ENCODE assay signal across 9 mouse cellular contexts in genomic region chr2:152639406-152640113, GRCm38 (mm10). TPM values are rescaled to one million over a fixed set of nuclear protein-coding genes. Genes with fewer than 3 reads are reported as not detected.
A peak's percentile ranks its signal among the peaks of the same experiment; 100 is the strongest.
DNase-seq lines count a peak whose midpoint lies in the region.
"Had no signal": no experiment of that assay in that cellular context is flagged by ENCODE, and none has a peak within 500 bp of the region (broad histone marks: within the 10 kb centered on the region; RNA-seq: fewer than 3 reads in every experiment).

No protein-coding gene starts in this region.

- peak; percentile 17 for DNase-seq in adrenal gland, postnatal 10 days
- no peak for DNase-seq in adrenal gland, postnatal 25 days
- DNase-seq in urinary bladder, postnatal 14 days (ENCODE audit: low spot score), result peak; percentile 44
- DNase-seq in urinary bladder, postnatal 25 days (ENCODE audit: low spot score), result no peak
- DNase-seq in kidney, postnatal 25 days, result peak; percentile 68 to 82
- no peak for DNase-seq in Muller cell, postnatal 12 days (ENCODE audit: inconsistent ontology term)
- DNase-seq in layer of hippocampus, adult 8-10 months (ENCODE audit: low spot score in 2 of 2), result no peak
- DNase-seq in cerebellum, adult 11-12 months, result no peak

RNA-seq across cellular contexts. Expression of gene Rem1, which starts 12.8 kb away (rescaled TPM):
- total RNA-seq in adrenal gland, postnatal 10 days (2021), result 10 to 100 TPM in 1 of 2 experiments, 1 to 10 TPM in 1; 7.2 to 10.1 TPM
- 8.1 and 9.0 TPM in 2 replicates for total RNA-seq in adrenal gland, postnatal 25 days (2021)
- 1 to 10 TPM in 1 of 4 experiments, under 1 TPM in 3; 0.61 to 1.1 (median 0.72) TPM for total RNA-seq in layer of hippocampus, adult 8-10 months (2022)

RNA-seq across cellular contexts. Expression of gene Defb25, which starts 16.7 kb away (rescaled TPM):
- not detected for total RNA-seq in adrenal gland, postnatal 10 days (2021)
- total RNA-seq in adrenal gland, postnatal 25 days (2021), result 2.5 TPM in 1 of 2 replicates, not detected in the other
- total RNA-seq in layer of hippocampus, adult 8-10 months (2022), result not detected
- total RNA-seq: neutrophil, adult 5-6 weeks had no signal

RNA-seq across cellular contexts. Expression of gene H13, which starts 29.7 kb away (rescaled TPM):
- 100 to 1,000 TPM; 105 to 125 TPM for total RNA-seq in adrenal gland, postnatal 10 days (2021)
- total RNA-seq in adrenal gland, postnatal 25 days (2021), result 149 and 153 TPM in 2 replicates
- total RNA-seq in layer of hippocampus, adult 8-10 months (2022), result 10 to 100 TPM; 69.8 to 81.5 (median 78.5) TPM

RNA-seq across cellular contexts. Expression of gene Defb36, which starts 35.4 kb away (rescaled TPM):
- total RNA-seq in adrenal gland, postnatal 10 days (2021), result under 1 TPM in 1 of 2 experiments, not detected in 1; 0.73 TPM
- total RNA-seq in adrenal gland, postnatal 25 days (2021), result 1.0 TPM in 1 of 2 replicates, not detected in the other
- total RNA-seq in layer of hippocampus, adult 8-10 months (2022), result not detected
- total RNA-seq: neutrophil, adult 5-6 weeks had no signal

RNA-seq across cellular contexts. Expression of gene Defb45, which starts 40.4 kb away (rescaled TPM):
- not detected for total RNA-seq in adrenal gland, postnatal 10 days (2021)
- not detected in 2 replicates for total RNA-seq in adrenal gland, postnatal 25 days (2021)
- not detected for total RNA-seq in layer of hippocampus, adult 8-10 months (2022)
- total RNA-seq: neutrophil, adult 5-6 weeks had no signal

Comparison
In these comparisons a context has a peak if more than half of its experiments do, and no peak if none do; other contexts are left out.
1. DNase-seq: peak in adrenal gland, postnatal 10 days (single experiment), urinary bladder, postnatal 14 days (single experiment) and kidney, postnatal 25 days (2 of 2); none in adrenal gland, postnatal 25 days (single experiment), urinary bladder, postnatal 25 days (single experiment), Muller cell, postnatal 12 days (single experiment), layer of hippocampus, adult 8-10 months (0 of 2) and cerebellum, adult 11-12 months (single experiment).